Mouse (Mus musculus): ENCODE data around the gene Parvb.

- TF ChIP-seq CTCF (IDR thresholded peaks at IDR 0.05; ENCODE audit: low read depth, low read length) (no peak), GATA1 (IDR thresholded peaks at IDR 0.05; ENCODE audit: borderline replicate concordance, low read length) (no peak), TAL1 (conservative IDR thresholded peaks at IDR 0.05; ENCODE audit: low read depth, low read length) (no peak)
Measured at GRCm38 (mm10) chr15:84293590-84293989, 61.7 kb downstream of the Parvb start.

All from G1E (cell line).